Mouse (Mus musculus): Measurements from ENCODE around the gene Atp2b4. TPM values are rescaled to one million over a fixed set of nuclear protein-coding genes. Genes with fewer than 3 reads are reported as not detected.
A peak's percentile ranks its signal among the peaks of the same experiment; 100 is the strongest.

Atp2b4 gene
- total RNA-seq, 2 experiments from 2014 or later, result 25.1 to 41.5 TPM

- peak; percentile 83 to 86 for DNase-seq (ENCODE audit: low spot score in 2 of 2)
Observed at GRCm38 (mm10) chr1:133661203-133661933, 139.5 kb downstream of the Atp2b4 start, which contains the start of gene Gm38394. Gm38394 (minus strand) TSS chr1:133661318.

- DNase-seq (ENCODE audit: low spot score in 2 of 2), result peak; percentile 51 to 60
Observed at GRCm38 (mm10) chr1:133660466-133661202, 140.2 kb downstream of the Atp2b4 start, which contains the start of gene Zbed6. Zbed6 (minus strand) TSS chr1:133660885.

- no peak for DNase-seq (ENCODE audit: low spot score in 2 of 2)
Observed at GRCm38 (mm10) chr1:133658878-133659277, 142.0 kb downstream of the Atp2b4 start.

GRCm38 (mm10) chr1:133656811-133657210 lies 144.0 kb downstream of the Atp2b4 start:
- no peak for DNase-seq (ENCODE audit: low spot score in 2 of 2)

- no peak for DNase-seq (ENCODE audit: low spot score in 2 of 2)
Observed at GRCm38 (mm10) chr1:133653033-133653432, 147.8 kb downstream of the Atp2b4 start.

GRCm38 (mm10) chr1:133650288-133651055 lies 150.4 kb downstream of the Atp2b4 start:
- DNase-seq (ENCODE audit: low spot score in 2 of 2), result no peak

Small RNAs within 50 kb of the gene (microRNA-seq; reads per million reads assigned to microRNA genes)
- 0 to 0.47 reads per million in 2 experiments for gene Mir6903 (ENCODE audit: borderline number of aligned reads in 2 of 2)

Other genes starting within 250 kb of the Atp2b4 start
- 100 to 1,000 TPM in 1 of 2 experiments, 10 to 100 TPM in 1; 91.3 to 108 TPM for gene Snrpe, start 190.8 kb downstream of the Atp2b4 start, total RNA-seq (2021)
- 10 to 100 TPM in 1 of 2 experiments, 1 to 10 TPM in 1; 8.4 to 11.0 TPM for gene Zbed6, start 140.2 kb downstream of the Atp2b4 start, total RNA-seq (2021)
- 10 to 100 TPM; 24.4 to 26.2 TPM for gene Gm38394, start 139.7 kb downstream of the Atp2b4 start, total RNA-seq (2021)
- gene Lax1, start 110.9 kb downstream of the Atp2b4 start, total RNA-seq (2021), result under 1 TPM; 0.32 to 0.33 TPM
- gene Optc, start 107.0 kb upstream of the Atp2b4 start, total RNA-seq (2021), result 1 to 10 TPM; 1.0 to 1.4 TPM
- 10 to 100 TPM; 43.0 to 91.5 TPM for gene Prelp, start 120.4 kb upstream of the Atp2b4 start, total RNA-seq (2021)
- gene Fmod, start 236.2 kb upstream of the Atp2b4 start, total RNA-seq (2021), result 1 to 10 TPM; 6.7 to 9.6 TPM

All from adrenal gland, adult 18-20 months (tissue).